Mouse (Mus musculus): ENCODE measurements around the gene Fbxw4. TPM values are rescaled to one million over a fixed set of nuclear protein-coding genes. Genes with fewer than 3 reads are reported as not detected.

Fbxw4 gene
- polyA plus RNA-seq, 1 experiment from 2014 or later = 3.3 TPM

DNA sequence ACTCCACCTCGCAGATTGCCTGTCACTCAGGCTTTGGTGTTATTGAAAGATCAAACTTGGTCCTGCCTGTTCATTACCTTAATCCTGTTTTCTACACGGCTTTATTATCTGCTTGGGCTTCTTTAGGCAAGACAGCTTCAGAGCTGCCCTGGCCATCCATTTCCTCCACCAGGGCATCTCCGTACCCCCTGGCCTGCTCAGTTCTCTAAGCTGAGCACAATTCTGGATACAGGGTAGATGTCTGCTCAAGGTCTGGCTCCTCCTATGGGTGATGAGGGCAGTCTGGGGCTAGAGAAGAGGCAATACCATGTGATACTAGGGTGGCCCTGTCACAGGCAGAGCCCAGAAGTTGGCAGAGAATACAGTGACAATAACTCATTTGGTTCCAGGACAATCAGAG is 73.3 kb downstream of the Fbxw4 start:
- no peak for ATAC-seq (ENCODE audit: insufficient number of reproducible peaks, low FRiP score, low TSS enrichment, low read depth)
- H3K4me3 ChIP-seq (ENCODE audit: low read depth, low read length) = no peak overlapping the region
- H3K36me3 ChIP-seq (ENCODE audit: control insufficient read depth, insufficient read depth, low read length) = no peaks in the 10 kb centered on the region
- H3K9me3 ChIP-seq (ENCODE audit: control insufficient read depth, low read length) = no peaks in the 10 kb centered on the region
- peaks cover 6% of the 10 kb centered on the region; the same call in 1 of the 2 replicates for H3K4me1 ChIP-seq (ENCODE audit: control insufficient read depth, insufficient read depth, low read length)
- no peak overlapping the region for H3K27ac ChIP-seq (replicated peaks; ENCODE audit: low read depth, low read length)
- H3K27me3 ChIP-seq (ENCODE audit: control insufficient read depth, insufficient read depth, low read length) = no peaks in the 10 kb centered on the region
- no peak for DNase-seq (ENCODE audit: low spot score)
- H3K9ac ChIP-seq (ENCODE audit: low read length) = no peak overlapping the region
- H3K4me2 ChIP-seq (ENCODE audit: low read depth, severe bottlenecking) = no peak overlapping the region
- 70% methylated on average over 3 of the region's 3 CpGs for WGBS

DNA sequence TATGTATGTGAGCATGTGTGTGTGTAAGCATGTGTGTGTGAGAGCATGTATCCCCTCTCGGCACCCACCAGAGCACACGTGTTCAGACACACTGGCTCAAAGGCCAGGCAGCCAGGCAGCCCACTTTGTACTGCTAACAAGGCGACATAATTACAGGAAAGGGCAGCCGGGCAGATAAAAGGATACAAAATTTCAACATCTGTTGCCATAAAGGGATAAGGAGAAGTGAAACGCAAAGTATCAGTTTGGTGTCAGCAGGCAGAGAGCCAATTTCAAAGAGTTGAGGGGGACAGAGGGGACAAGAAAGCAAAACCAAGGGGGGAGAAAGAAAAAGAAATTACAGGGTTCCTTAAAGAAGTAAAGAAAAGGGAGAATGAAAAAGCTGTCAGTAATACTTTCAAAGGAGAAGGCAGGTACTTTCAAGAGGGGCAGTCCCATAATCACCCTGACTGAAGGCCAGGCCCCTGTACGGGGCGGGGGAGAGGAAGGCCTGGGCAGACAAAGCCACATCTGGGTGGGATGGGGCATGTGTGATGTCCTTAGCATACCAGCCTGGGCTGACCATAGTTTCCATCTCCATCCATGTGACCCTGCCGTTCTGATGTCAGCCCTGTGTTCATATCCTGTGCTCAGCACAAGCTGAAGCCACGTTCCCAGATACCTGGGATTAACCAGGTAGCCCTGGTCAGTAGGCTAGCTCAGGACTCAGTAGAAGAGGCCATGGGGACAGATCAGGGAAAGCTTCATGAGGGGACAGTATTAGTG is 75.1 kb downstream of the Fbxw4 start:
- Histone ChIP-seq H3K4me2 (ENCODE audit: low read depth, severe bottlenecking) (no peak overlapping the region), H3K4me1 (ENCODE audit: control insufficient read depth, insufficient read depth, low read length) (peaks cover 6% of the 10 kb centered on the region; the same call in 1 of the 2 replicates), H3K9ac (ENCODE audit: low read length) (no peak overlapping the region), H3K9me3 (ENCODE audit: control insufficient read depth, low read length) (no peaks in the 10 kb centered on the region), H3K36me3 (ENCODE audit: control insufficient read depth, insufficient read depth, low read length) (no peaks in the 10 kb centered on the region; the same call in 1 of the 2 replicates), H3K27ac (replicated peaks; ENCODE audit: low read depth, low read length) (no peak overlapping the region), H3K27me3 (ENCODE audit: control insufficient read depth, insufficient read depth, low read length) (no peaks in the 10 kb centered on the region), H3K4me3 (ENCODE audit: low read depth, low read length) (no peak overlapping the region)
- DNase-seq (ENCODE audit: low spot score) = no peak
- WGBS = 42% methylated on average over 9 of the region's 9 CpGs
- no peak for ATAC-seq (ENCODE audit: insufficient number of reproducible peaks, low FRiP score, low TSS enrichment, low read depth)

DNA sequence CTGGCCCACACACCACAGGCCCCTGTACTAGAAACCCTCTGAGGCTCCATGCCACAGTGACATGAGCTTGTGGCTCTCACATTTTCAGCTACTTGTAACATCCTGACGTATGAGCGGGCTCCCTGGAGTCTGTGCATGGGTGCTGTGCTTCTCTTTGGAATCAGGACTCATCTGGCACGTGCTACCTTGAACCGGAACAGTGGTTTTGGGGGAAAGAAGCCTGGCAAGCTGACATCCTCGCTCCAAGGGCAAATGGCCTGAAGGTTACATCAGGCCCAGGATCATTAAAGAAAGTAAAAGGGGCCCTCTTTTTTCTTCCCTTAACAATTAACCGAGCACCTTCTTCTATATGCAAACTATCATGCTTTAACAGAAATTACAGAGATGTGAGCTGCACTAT is 77.0 kb downstream of the Fbxw4 start:
- Histone ChIP-seq H3K27ac (replicated peaks; ENCODE audit: low read depth, low read length) (no peak overlapping the region), H3K27me3 (ENCODE audit: control insufficient read depth, insufficient read depth, low read length) (no peaks in the 10 kb centered on the region), H3K4me3 (ENCODE audit: low read depth, low read length) (no peak overlapping the region), H3K9me3 (ENCODE audit: control insufficient read depth, low read length) (no peaks in the 10 kb centered on the region), H3K4me2 (ENCODE audit: low read depth, severe bottlenecking) (no peak overlapping the region), H3K9ac (ENCODE audit: low read length) (no peak overlapping the region), H3K4me1 (ENCODE audit: control insufficient read depth, insufficient read depth, low read length) (peaks cover 6% of the 10 kb centered on the region; the same call in 1 of the 2 replicates), H3K36me3 (ENCODE audit: control insufficient read depth, insufficient read depth, low read length) (no peaks in the 10 kb centered on the region; the same call in 1 of the 2 replicates)
- DNase-seq (ENCODE audit: low spot score) (no peak), ATAC-seq (ENCODE audit: insufficient number of reproducible peaks, low FRiP score, low TSS enrichment, low read depth) (no peak)
- WGBS = 89% methylated on average over 6 of the region's 6 CpGs

DNA sequence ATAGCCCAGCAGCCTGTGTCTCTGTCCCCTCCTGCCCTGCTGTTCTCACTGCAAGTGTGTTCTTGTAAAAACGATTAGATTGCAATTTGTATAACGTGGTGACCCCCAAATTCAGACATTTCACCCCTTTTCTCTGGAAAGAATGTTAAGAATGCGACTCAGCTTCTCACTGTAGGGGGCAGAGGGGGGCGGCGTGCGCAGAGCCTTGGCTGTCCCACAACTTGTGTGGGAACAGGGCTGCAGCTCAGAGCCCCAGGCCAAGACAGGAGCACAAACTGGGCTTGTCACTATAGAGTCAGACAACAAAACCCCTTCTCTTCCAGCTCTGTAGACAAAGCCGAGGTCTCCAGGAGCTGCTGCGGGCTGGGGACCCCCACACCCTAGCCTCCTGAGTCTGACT is 78.0 kb downstream of the Fbxw4 start:
- no peak for ATAC-seq (ENCODE audit: insufficient number of reproducible peaks, low FRiP score, low TSS enrichment, low read depth)
- Histone ChIP-seq H3K9ac (ENCODE audit: low read length) (peak overlapping the region; percentile 28; the same call in 1 of the 2 replicates), H3K27ac (replicated peaks; ENCODE audit: low read depth, low read length) (0 out of 2 replicates have a peak overlapping the region, but pooled peaks have one; percentile 52), H3K36me3 (ENCODE audit: control insufficient read depth, insufficient read depth, low read length) (peaks cover 2% of the 10 kb centered on the region; the same call in 1 of the 2 replicates), H3K4me2 (ENCODE audit: low read depth, severe bottlenecking) (no peak overlapping the region), H3K4me1 (ENCODE audit: control insufficient read depth, insufficient read depth, low read length) (peaks cover 6% of the 10 kb centered on the region; the same call in 1 of the 2 replicates), H3K4me3 (ENCODE audit: low read depth, low read length) (no peak overlapping the region), H3K27me3 (ENCODE audit: control insufficient read depth, insufficient read depth, low read length) (no peaks in the 10 kb centered on the region), H3K9me3 (ENCODE audit: control insufficient read depth, low read length) (no peaks in the 10 kb centered on the region)
- no peak for DNase-seq (ENCODE audit: low spot score)
- 29% methylated on average over 8 of the region's 8 CpGs for WGBS

DNA sequence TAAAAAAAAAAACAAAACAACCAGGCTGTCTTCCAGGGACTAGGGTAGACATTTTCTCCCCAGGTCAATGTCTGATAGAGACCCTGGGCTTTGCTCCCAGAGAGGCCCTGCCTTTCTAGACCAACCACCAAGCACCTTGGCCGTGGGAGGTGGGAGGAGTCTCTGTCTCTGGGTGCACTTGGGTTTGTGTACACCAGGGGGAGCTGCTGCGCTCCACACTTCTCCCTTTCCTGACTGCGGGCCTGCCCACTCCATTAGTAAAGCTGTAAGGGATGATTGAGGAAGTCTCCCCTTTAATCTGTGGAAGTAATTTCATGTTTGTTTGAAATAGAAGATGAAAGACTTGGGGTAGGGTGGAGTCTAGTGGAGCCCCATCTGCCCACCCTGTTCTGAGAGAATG is 78.9 kb downstream of the Fbxw4 start:
- Histone ChIP-seq H3K4me3 (ENCODE audit: low read depth, low read length) (no peak overlapping the region), H3K27ac (replicated peaks; ENCODE audit: low read depth, low read length) (no peak overlapping the region), H3K27me3 (ENCODE audit: control insufficient read depth, insufficient read depth, low read length) (no peaks in the 10 kb centered on the region), H3K4me2 (ENCODE audit: low read depth, severe bottlenecking) (no peak overlapping the region), H3K9ac (ENCODE audit: low read length) (no peak overlapping the region), H3K4me1 (ENCODE audit: control insufficient read depth, insufficient read depth, low read length) (peaks cover 11% of the 10 kb centered on the region), H3K9me3 (ENCODE audit: control insufficient read depth, low read length) (no peaks in the 10 kb centered on the region), H3K36me3 (ENCODE audit: control insufficient read depth, insufficient read depth, low read length) (peaks cover 2% of the 10 kb centered on the region; the same call in 1 of the 2 replicates)
- peak; percentile 76 for DNase-seq (ENCODE audit: low spot score)
- 48% methylated on average over 3 of the region's 3 CpGs for WGBS
- no peak for ATAC-seq (ENCODE audit: insufficient number of reproducible peaks, low FRiP score, low TSS enrichment, low read depth)

DNA sequence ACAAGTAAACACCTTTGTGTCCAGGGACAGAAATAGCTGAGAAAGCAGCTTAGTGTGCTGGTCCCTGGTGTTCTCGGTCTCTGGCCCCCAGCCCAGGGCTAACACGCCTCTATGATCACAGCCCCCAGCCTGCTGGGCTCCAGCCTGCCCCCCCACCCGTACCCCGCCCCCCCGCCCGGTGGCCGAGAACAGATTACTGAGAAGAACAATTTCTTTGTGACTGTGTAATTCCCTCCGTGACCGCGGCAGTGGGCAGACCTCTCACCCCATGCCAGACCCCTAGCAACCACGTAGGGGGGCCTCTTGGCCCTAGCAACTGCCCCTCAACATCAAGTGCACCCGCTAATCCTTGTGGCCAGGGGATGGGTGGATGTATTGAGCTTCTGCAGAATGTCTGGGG is 79.9 kb downstream of the Fbxw4 start:
- no peaks in the 10 kb centered on the region for H3K27me3 ChIP-seq (ENCODE audit: control insufficient read depth, insufficient read depth, low read length)
- H3K4me1 ChIP-seq (ENCODE audit: control insufficient read depth, insufficient read depth, low read length) = peaks cover 20% of the 10 kb centered on the region
- no peak for ATAC-seq (ENCODE audit: insufficient number of reproducible peaks, low FRiP score, low TSS enrichment, low read depth)
- H3K4me2 ChIP-seq (ENCODE audit: low read depth, severe bottlenecking) = no peak overlapping the region
- H3K9ac ChIP-seq (ENCODE audit: low read length) = no peak overlapping the region
- H3K36me3 ChIP-seq (ENCODE audit: control insufficient read depth, insufficient read depth, low read length) = peaks cover 2% of the 10 kb centered on the region; the same call in 1 of the 2 replicates
- no peak overlapping the region for H3K27ac ChIP-seq (replicated peaks; ENCODE audit: low read depth, low read length)
- no peak overlapping the region for H3K4me3 ChIP-seq (ENCODE audit: low read depth, low read length)
- WGBS = 80% methylated on average over 12 of the region's 12 CpGs
- H3K9me3 ChIP-seq (ENCODE audit: control insufficient read depth, low read length) = no peaks in the 10 kb centered on the region
- no peak for DNase-seq (ENCODE audit: low spot score)

DNA sequence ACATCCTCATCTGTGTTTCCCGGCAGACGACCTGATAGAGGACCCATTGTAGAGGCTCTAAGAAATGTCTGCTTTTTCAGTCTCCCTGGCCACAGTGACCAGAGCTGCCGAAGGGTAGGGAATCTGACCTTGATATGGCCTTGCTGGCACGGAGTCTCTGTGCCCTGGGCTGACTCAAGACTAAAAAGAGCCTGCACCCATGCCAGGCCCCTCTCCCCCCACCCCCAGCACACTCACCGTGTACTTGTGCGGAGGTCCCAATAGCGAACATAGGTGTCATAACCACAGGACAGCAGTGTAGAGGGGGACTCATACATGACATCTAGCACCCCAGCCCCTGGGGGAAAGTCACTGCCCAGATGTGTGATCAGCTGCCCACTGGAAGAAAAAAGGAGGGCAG is 80.7 kb downstream of the Fbxw4 start:
- H3K27me3 ChIP-seq (ENCODE audit: control insufficient read depth, insufficient read depth, low read length) = no peaks in the 10 kb centered on the region
- no peak overlapping the region for H3K4me3 ChIP-seq (ENCODE audit: low read depth, low read length)
- H3K27ac ChIP-seq (replicated peaks; ENCODE audit: low read depth, low read length) = no peak overlapping the region
- H3K9ac ChIP-seq (ENCODE audit: low read length) = no peak overlapping the region
- ATAC-seq (ENCODE audit: insufficient number of reproducible peaks, low FRiP score, low TSS enrichment, low read depth) (no peak), DNase-seq (ENCODE audit: low spot score) (no peak)
- H3K36me3 ChIP-seq (ENCODE audit: control insufficient read depth, insufficient read depth, low read length) = peaks cover 2% of the 10 kb centered on the region; the same call in 1 of the 2 replicates
- H3K9me3 ChIP-seq (ENCODE audit: control insufficient read depth, low read length) = no peaks in the 10 kb centered on the region
- WGBS = 89% methylated on average over 7 of the region's 7 CpGs
- H3K4me2 ChIP-seq (ENCODE audit: low read depth, severe bottlenecking) = no peak overlapping the region
- H3K4me1 ChIP-seq (ENCODE audit: control insufficient read depth, insufficient read depth, low read length) = peaks cover 22% of the 10 kb centered on the region

DNA sequence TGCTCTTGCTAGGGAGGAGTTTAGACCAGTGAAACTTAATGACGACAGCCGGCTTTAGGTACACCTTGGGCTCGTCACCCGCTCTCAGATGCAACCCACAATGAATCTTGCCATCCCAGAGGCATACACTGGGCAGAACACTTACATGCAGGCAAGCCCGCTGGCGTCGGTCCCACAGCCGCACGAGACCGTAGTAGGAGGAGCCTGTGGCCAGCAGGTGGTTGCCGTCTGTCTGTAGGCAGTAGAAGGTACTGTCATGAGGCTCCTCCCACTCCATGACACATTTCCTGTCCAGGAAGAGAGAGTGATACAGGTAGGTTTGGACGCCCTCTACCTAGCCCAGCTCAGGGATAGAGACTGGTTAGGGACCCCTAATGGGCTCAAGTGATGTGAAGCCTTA is 81.1 kb downstream of the Fbxw4 start:
- H3K9me3 ChIP-seq (ENCODE audit: control insufficient read depth, low read length) = no peaks in the 10 kb centered on the region
- H3K9ac ChIP-seq (ENCODE audit: low read length) = no peak overlapping the region
- peaks cover 2% of the 10 kb centered on the region; the same call in 1 of the 2 replicates for H3K36me3 ChIP-seq (ENCODE audit: control insufficient read depth, insufficient read depth, low read length)
- no peaks in the 10 kb centered on the region for H3K27me3 ChIP-seq (ENCODE audit: control insufficient read depth, insufficient read depth, low read length)
- no peak for DNase-seq (ENCODE audit: low spot score)
- ATAC-seq (ENCODE audit: insufficient number of reproducible peaks, low FRiP score, low TSS enrichment, low read depth) = no peak
- H3K4me2 ChIP-seq (ENCODE audit: low read depth, severe bottlenecking) = no peak overlapping the region
- WGBS = 91% methylated on average over 12 of the region's 12 CpGs
- no peak overlapping the region for H3K4me3 ChIP-seq (ENCODE audit: low read depth, low read length)
- H3K27ac ChIP-seq (replicated peaks; ENCODE audit: low read depth, low read length) = no peak overlapping the region
- peaks cover 22% of the 10 kb centered on the region for H3K4me1 ChIP-seq (ENCODE audit: control insufficient read depth, insufficient read depth, low read length)
